Mouse (Mus musculus): ENCODE data around the gene Pomt1. TPM values are rescaled to one million over a fixed set of nuclear protein-coding genes. Genes with fewer than 3 reads are reported as not detected.
A peak's percentile ranks its signal among the peaks of the same experiment; 100 is the strongest.

Gene Pomt1
- total RNA-seq (2015) = 7.7 and 8.4 TPM in 2 replicates
- 15.2 and 17.3 TPM in 2 replicates for total RNA-seq (2017)

GRCm38 (mm10) chr2:32235886-32236759 lies at the start of gene Pomt1:
Gene Pomt1, plus strand, starts transcription at chr2:32236590.
- peak; percentile 95 for ATAC-seq (ENCODE audit: poor library complexity, severe bottlenecking)

- no peak for ATAC-seq (ENCODE audit: poor library complexity, severe bottlenecking)
Measured at GRCm38 (mm10) chr2:32187019-32187551, 49.3 kb upstream of the Pomt1 start.

GRCm38 (mm10) chr2:32187649-32188048 lies 48.7 kb upstream of the Pomt1 start:
- no peak for ATAC-seq (ENCODE audit: poor library complexity, severe bottlenecking)

GRCm38 (mm10) chr2:32189060-32189681 lies 47.2 kb upstream of the Pomt1 start:
- peak; percentile 86 for ATAC-seq (ENCODE audit: poor library complexity, severe bottlenecking)

- no peak for ATAC-seq (ENCODE audit: poor library complexity, severe bottlenecking)
Measured at GRCm38 (mm10) chr2:32190620-32191019, 45.8 kb upstream of the Pomt1 start.

- ATAC-seq (ENCODE audit: poor library complexity, severe bottlenecking) = peak; percentile 55; the same call in 1 of the 2 replicates
Measured at GRCm38 (mm10) chr2:32191872-32192507, 44.4 kb upstream of the Pomt1 start.

GRCm38 (mm10) chr2:32198977-32199376 lies 37.4 kb upstream of the Pomt1 start:
- no peak for ATAC-seq (ENCODE audit: poor library complexity, severe bottlenecking)

GRCm38 (mm10) chr2:32200033-32200432 lies 36.4 kb upstream of the Pomt1 start:
- no peak for ATAC-seq (ENCODE audit: poor library complexity, severe bottlenecking)

GRCm38 (mm10) chr2:32200712-32201111 lies 35.7 kb upstream of the Pomt1 start:
- ATAC-seq (ENCODE audit: poor library complexity, severe bottlenecking) = no peak

- ATAC-seq (ENCODE audit: poor library complexity, severe bottlenecking) = no peak
Measured at GRCm38 (mm10) chr2:32201527-32201926, 34.9 kb upstream of the Pomt1 start.

GRCm38 (mm10) chr2:32203853-32204252 lies 32.5 kb upstream of the Pomt1 start:
- no peak for ATAC-seq (ENCODE audit: poor library complexity, severe bottlenecking)

GRCm38 (mm10) chr2:32207682-32208081 lies 28.7 kb upstream of the Pomt1 start:
- no peak for ATAC-seq (ENCODE audit: poor library complexity, severe bottlenecking)

- ATAC-seq (ENCODE audit: poor library complexity, severe bottlenecking) = no peak
Measured at GRCm38 (mm10) chr2:32211689-32212088, 24.7 kb upstream of the Pomt1 start.

GRCm38 (mm10) chr2:32213000-32213399 lies 23.4 kb upstream of the Pomt1 start:
- no peak for ATAC-seq (ENCODE audit: poor library complexity, severe bottlenecking)

GRCm38 (mm10) chr2:32215576-32215975 lies 20.8 kb upstream of the Pomt1 start:
- ATAC-seq (ENCODE audit: poor library complexity, severe bottlenecking) = no peak

- no peak for ATAC-seq (ENCODE audit: poor library complexity, severe bottlenecking)
Measured at GRCm38 (mm10) chr2:32216506-32216905, 19.9 kb upstream of the Pomt1 start.

- no peak for ATAC-seq (ENCODE audit: poor library complexity, severe bottlenecking)
Measured at GRCm38 (mm10) chr2:32217656-32218055, 18.7 kb upstream of the Pomt1 start.

GRCm38 (mm10) chr2:32218113-32218512 lies 18.3 kb upstream of the Pomt1 start:
- no peak for ATAC-seq (ENCODE audit: poor library complexity, severe bottlenecking)

GRCm38 (mm10) chr2:32218541-32219334 lies 17.7 kb upstream of the Pomt1 start:
- no peak for ATAC-seq (ENCODE audit: poor library complexity, severe bottlenecking)

GRCm38 (mm10) chr2:32219501-32219900 lies 16.9 kb upstream of the Pomt1 start:
- no peak for ATAC-seq (ENCODE audit: poor library complexity, severe bottlenecking)

- ATAC-seq (ENCODE audit: poor library complexity, severe bottlenecking) = no peak
Measured at GRCm38 (mm10) chr2:32220021-32220420, 16.4 kb upstream of the Pomt1 start.

Data from megakaryocyte, adult 5-6 weeks (primary cell).